Mouse (Mus musculus) ZHBTc4 (cell line): ENCODE measurements around the gene Car8.

Experiments used
- DNase-seq: peaks from one replicate; pipeline ENCODE4 v3.0.0-alpha.2; 2011; ENCODE audit warnings: low read depth, low spot score

Gene Car8

DNA sequence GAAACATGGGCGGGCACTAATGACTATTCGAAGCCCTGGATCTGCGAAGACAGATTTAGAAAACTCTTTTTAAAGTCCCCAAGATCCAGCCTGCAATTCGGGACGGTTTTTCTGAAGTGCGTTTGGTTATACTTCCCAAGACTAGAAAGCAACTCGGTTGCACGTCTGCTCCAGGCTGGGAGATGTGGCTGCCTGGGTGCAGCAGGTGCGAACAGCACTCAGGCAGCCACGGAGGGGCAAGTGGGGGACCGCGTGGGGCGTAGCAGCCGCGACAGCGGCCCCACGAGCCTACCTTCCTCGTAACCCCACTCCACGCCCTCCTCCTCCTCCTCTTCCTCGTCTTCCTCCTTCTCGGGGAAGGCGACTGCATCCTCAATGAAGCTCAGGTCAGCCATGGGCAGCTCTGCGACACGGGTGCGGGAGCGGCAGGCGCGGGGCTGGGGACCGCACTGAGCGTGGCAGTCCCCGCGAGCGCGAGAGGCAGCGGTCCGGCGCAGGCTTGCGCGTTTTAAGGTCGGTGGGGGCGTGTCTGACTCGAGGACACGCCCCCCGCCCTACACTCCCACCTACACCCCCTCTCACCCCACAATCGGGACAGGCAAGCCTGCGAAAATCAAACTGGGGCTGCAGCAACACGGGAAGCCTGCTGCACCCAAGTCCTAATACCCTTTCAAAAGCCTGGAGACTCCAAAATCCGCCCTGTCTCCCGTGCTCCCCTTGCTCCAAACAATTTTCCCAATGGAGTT, at the start of gene Car8:
Car8 (minus strand) TSS at position 482 of the 746 bp plus-strand sequence.
- peak; percentile 66 for DNase-seq

GRCm38 (mm10) chr4:8284934-8285333, 46.1 kb upstream of the Car8 start:
- no peak for DNase-seq

- DNase-seq, result no peak
Measured at GRCm38 (mm10) chr4:8278159-8278558, 39.3 kb upstream of the Car8 start.

DNA sequence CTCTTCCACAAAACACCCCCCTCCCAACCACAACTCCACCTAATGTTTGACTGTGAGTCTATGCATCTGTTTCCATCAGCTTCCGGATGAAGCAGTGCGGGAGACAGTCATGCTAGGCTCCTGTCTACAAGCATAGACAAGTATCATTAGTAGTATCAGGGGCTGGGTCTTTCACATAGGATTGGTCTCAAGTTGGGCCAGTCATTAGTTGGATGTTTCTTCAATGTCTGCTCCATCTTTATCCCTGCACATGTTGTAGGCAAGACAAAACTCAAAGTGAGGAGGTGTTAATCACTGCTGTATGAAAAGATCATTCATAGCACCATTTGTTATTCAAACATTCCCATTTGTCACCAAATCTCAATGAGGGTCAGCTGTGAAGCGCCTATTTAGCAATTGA, 11.0 kb upstream of the Car8 start:
- no peak for DNase-seq

GRCm38 (mm10) chr4:8245495-8246063, 6.7 kb upstream of the Car8 start:
- no peak for DNase-seq

- DNase-seq, result no peak
Measured at GRCm38 (mm10) chr4:8245062-8245461, 6.2 kb upstream of the Car8 start.

DNA sequence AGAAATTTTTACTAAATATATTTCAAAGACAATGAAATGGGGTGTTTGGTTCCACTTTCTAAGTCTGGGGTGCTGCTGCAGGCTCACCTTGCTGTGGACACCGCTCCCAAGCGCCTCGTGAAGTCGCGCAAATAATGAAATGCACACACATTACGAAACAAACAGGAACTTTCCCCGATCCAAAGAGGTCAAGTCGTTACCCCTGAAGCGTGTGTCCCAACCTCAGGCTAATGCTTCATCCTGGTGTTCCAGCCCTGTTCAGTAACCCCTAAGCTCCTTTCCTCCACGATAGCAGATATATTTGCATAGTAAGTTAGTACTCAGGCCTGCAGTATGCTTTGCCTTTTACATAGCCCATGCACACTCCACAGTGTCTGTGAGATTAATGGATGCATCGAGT, 858 bp upstream of the Car8 start:
- DNase-seq, result peak; percentile 7

- DNase-seq, result peak; percentile 68
Measured at GRCm38 (mm10) chr4:8239306-8239670, 447 bp upstream of the Car8 start.

GRCm38 (mm10) chr4:8232393-8233111, 6.3 kb downstream of the Car8 start:
- DNase-seq, result no peak

DNA sequence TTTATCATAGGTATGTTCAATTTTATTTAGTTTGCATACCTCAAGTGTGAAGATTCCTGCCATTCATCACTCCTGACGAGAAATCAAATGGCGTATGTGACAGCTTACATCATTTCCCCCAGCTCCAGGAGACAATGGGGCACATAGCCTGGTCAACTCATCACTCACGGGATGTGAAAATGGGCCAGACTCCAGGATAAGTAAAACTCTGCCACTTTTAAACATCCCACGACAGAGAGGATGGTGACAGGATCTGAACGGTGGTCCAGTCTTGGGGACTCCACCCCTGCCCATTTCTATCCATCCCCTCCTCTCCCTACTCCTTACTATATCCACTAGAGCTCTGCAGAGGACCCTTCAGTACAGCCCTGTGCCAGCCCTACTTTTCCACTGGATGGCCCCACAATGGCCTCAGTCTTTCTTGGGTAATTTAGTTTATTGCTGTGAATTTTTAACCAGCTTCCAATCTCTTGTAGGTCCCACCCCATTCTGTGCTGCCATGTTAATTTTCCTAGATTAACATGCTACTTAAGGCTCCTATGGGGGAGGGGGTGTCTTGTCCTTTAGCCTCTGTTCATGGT, 7.5 kb downstream of the Car8 start:
- no peak for DNase-seq

- no peak for DNase-seq
Measured at GRCm38 (mm10) chr4:8229661-8230298, 9.1 kb downstream of the Car8 start.

- no peak for DNase-seq
Measured at GRCm38 (mm10) chr4:8218941-8219340, 19.9 kb downstream of the Car8 start.

- DNase-seq, result no peak
Measured at GRCm38 (mm10) chr4:8218004-8218403, 20.8 kb downstream of the Car8 start.

DNA sequence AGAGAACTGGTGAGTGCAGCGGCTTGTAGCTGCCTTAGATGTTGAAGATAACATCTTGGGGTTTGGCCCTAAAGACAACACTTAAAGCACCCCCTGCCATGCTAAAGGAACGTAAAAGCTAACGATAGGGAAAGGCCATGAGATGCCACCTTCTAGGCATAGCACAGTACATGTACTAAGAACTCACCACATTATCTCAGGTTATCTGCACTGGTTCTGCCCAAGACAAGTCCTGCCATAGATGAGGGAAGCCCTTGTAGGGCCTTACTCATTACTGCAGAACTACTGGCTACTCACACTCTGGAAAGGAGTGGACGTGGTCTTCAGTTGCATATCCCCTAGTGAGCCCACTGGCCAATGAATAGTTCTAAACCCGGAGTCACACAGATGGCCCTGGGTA, 21.6 kb downstream of the Car8 start:
- no peak for DNase-seq

DNA sequence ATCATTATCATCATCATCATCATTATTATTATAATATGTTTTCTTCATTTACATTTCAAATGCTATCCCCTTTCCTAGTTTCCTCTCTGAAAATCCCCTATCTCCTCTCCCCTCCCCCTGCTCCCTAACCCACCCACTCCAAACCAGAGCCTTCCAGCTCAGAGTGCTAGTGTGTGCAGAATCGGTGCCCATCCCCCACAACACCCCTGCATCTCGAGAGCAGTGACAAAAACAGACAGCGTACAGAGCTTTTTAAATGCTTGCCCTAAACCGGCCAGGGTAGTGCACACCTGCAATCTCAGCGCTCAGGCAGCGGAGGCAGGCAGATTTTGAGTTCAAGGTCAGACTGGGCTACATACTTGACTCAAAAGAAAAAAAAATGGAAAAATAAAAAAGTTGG, 22.3 kb downstream of the Car8 start:
- DNase-seq, result peak; percentile 83

GRCm38 (mm10) chr4:8213661-8214060, 25.2 kb downstream of the Car8 start:
- no peak for DNase-seq

GRCm38 (mm10) chr4:8212873-8213569, 25.8 kb downstream of the Car8 start:
- DNase-seq, result no peak

GRCm38 (mm10) chr4:8210452-8210851, 28.4 kb downstream of the Car8 start:
- DNase-seq, result no peak

GRCm38 (mm10) chr4:8207924-8208323, 30.9 kb downstream of the Car8 start:
- no peak for DNase-seq

- DNase-seq, result no peak
Measured at GRCm38 (mm10) chr4:8206918-8207573, 31.8 kb downstream of the Car8 start.

DNA sequence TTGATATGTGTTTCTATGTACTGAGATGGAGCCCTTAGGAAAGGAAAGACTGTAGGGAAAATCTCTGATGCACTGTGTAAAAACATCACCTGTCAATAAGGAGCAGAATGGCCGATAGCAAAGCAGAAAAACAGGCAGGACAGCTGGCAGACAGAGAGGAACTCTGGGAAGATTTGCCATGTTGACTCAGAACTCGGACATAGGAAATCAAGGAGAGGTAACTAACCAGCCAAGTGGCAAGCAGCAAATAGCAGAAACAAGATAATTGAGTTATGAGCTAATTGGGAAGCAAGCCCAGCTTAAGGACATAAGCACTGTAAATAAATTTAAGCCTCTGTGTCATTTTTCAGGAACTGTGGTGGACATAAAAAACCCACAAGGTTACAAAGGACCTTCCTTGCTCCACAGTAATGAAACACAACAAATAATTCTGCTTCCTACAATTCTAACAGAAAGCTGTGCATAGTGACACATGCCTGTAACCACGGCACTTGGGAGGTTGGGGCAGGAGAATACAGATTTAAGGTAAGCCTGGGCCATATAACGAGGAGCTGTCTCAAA, 33.7 kb downstream of the Car8 start:
- no peak for DNase-seq
